Mouse (Mus musculus): ENCODE measurements around the gene Tns4. TPM values are rescaled to one million over a fixed set of nuclear protein-coding genes. Genes with fewer than 3 reads are reported as not detected.

Gene Tns4
- total RNA-seq, 1 experiment from 2014 or later: 0.35 TPM

- peak; percentile 66 for ATAC-seq (ENCODE audit: extremely low read depth, insufficient number of reproducible peaks, low FRiP score, poor library complexity, severe bottlenecking)
Measured at GRCm38 (mm10) chr11:99065979-99066378, 23.1 kb downstream of the Tns4 start.

DNA sequence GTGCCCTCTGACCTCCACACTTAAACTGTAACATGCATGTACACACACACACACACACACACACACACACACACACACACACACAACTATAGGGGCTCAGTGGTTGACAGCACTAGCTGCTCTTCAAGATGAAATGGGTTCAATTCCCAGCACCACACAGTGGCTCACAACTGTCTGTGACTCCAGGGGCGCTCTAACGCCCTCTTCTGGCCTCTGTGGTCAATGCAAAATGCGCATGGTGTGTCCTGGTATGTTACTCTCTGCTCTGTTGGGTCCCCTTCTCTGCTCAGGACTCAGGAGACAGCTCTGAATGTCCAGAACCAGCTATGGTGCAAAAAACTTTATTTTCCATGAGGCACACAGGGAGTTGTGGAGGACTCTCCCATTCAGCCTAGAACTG, 23.8 kb downstream of the Tns4 start:
- no peak for ATAC-seq (ENCODE audit: extremely low read depth, insufficient number of reproducible peaks, low FRiP score, poor library complexity, severe bottlenecking)

DNA sequence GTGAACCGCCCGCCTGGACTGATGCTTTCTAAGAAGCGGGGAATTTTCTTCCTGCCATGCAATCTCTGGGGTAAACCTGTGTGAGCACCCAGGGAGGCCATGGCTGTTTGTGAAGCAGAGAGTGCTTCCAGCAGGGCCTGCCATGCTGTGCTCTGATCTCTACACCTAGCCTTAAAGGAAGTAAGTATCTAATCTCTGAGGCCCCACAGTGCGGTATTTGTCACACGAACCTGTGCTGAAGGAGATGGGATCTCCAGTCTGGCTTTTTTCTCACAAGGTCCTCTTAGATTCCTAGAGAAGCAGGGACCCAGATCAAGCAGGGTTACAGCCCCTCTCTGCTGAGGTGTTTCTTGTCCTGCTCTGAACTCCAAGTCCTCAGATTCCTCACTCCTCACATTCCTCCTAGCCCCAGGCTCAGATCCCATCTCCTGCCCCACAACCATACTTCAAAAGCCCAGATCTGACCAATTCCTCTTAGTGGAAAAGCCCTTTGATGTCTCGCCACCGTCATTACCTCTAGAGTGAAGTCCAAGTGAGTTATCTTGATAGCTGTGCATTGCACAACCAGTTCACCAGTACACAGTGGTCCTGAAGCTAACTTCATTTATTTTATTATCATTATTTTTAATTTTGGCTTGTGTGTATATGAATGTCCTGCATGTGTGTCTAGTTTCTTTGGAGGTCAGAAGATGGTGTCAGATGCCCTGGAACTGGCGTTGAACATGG, 25.5 kb downstream of the Tns4 start:
- ATAC-seq (ENCODE audit: extremely low read depth, insufficient number of reproducible peaks, low FRiP score, poor library complexity, severe bottlenecking): no peak

GRCm38 (mm10) chr11:99062661-99063060, 26.4 kb downstream of the Tns4 start:
- no peak for ATAC-seq (ENCODE audit: extremely low read depth, insufficient number of reproducible peaks, low FRiP score, poor library complexity, severe bottlenecking)

DNA sequence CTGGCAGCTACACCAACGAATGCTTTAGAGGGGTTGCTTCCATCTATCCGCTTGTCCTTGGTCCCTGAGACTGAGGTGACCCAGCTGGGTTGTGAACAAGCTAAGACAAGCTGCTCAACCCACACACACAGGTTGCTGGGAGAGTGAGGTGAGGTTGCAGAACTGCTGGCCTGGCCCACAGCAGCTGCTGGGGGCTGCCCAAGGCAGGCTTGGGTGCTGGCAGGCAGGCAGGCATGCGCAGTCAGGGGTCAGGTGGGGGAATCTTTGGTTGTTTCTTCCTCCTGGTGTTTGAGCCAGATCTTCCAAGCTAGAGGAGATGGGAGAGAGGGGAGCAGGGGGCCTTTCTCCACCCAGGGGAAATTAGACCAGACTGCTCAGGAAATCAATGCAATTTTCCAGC, 28.7 kb downstream of the Tns4 start:
- ATAC-seq (ENCODE audit: extremely low read depth, insufficient number of reproducible peaks, low FRiP score, poor library complexity, severe bottlenecking): no peak

DNA sequence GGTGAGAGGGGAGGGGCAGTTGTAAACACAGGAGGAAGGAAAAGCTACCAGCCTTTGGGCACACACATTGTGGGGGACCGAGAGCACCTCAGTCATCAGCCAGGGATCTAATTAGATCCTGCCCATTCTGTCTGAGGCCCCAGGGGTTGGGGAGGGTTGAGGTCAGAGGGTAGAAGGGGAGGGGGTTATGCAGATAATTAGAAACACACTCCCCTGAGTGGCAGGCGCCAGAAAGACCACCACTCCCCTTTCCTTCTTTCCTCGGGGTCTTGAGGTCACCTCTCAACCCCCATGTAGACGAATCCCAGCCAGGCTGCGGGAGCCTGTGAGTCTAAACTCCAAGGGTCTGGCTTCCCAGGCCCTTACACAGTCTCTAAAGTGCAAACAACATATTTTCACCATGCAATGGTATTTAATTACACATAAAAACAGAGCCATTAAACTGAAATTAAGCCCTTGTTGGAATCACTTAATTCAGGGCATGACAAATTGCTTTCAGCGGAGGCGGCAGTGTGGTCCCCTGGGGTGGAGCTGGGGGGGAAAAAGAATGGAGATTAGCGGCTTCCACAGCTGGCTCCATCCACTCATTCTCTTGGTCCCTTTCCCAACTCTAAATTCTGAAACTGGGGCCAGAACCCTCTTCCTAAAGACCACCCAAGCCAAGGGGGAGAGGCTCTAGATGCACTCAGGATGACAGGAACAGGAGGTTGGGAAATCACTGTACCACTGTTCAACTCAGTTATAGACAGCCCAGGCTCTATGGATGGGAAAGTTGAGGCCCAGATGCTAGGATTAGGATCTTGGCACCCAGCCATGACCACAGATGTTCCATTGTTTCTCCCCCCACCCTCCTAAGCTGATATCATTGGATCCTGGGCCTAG, 33.3 kb downstream of the Tns4 start:
- no peak for ATAC-seq (ENCODE audit: extremely low read depth, insufficient number of reproducible peaks, low FRiP score, poor library complexity, severe bottlenecking)

DNA sequence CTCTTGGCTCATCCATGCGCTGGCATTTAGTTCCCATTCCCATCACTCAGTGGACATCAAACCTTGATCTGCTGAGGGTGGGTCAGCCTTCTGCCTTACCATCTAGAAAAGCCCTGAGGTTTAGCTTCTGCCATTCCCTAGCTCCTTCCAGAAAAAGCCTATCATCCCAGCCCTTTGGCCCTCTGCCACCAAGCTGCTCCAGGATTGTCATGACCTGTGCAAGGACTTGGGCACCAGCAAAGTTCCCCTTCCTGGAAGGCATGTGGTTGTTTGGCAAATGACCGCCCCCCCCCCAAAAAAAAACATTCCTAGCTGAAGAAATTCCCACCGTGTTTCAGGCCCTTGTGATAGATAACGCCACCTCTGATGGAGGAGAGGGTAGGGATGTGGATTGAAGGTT, 34.0 kb downstream of the Tns4 start:
- no peak for ATAC-seq (ENCODE audit: extremely low read depth, insufficient number of reproducible peaks, low FRiP score, poor library complexity, severe bottlenecking)

DNA sequence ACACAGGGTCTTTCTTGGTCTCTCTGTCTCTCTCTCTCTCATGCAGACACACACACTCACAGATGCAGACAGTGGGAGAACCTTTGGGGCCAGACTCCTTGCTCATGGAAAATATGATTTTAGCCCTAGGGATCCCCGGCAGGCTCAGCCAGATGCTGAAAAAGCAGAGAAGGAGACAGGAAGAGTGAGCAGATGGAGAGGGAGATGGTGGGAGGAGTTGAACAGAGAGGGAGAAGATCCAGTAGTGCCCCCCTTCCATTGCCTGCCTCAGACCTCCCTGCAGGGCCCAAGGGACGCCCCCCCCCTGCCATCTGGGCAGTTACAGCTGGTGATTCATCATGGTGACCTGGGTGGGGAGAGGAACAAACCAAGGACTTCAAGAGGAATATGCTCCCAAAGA, 41.5 kb downstream of the Tns4 start:
- ATAC-seq (ENCODE audit: extremely low read depth, insufficient number of reproducible peaks, low FRiP score, poor library complexity, severe bottlenecking): no peak

DNA sequence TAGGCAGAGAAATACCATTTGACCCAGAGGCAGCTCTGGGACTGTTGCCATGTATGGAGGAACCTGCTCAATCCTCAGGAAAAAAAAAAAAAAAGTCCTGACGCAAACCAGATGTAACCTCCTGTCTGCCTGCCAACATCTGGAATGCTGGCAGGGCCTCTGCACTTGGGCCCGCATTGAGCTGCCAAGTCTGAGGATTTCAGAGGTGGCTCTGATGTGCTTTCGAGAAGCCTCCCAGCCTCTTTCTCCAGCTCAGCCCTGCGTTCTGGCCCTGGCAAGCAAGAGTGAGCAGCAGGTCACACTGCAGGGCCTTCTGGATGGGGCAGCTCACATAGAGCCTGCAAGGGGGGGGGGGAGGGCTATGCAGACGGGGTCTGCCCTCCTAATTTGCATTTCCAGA, 42.0 kb downstream of the Tns4 start:
- ATAC-seq (ENCODE audit: extremely low read depth, insufficient number of reproducible peaks, low FRiP score, poor library complexity, severe bottlenecking): no peak

GRCm38 (mm10) chr11:99045159-99045889, 43.8 kb downstream of the Tns4 start:
- ATAC-seq (ENCODE audit: extremely low read depth, insufficient number of reproducible peaks, low FRiP score, poor library complexity, severe bottlenecking): no peak

DNA sequence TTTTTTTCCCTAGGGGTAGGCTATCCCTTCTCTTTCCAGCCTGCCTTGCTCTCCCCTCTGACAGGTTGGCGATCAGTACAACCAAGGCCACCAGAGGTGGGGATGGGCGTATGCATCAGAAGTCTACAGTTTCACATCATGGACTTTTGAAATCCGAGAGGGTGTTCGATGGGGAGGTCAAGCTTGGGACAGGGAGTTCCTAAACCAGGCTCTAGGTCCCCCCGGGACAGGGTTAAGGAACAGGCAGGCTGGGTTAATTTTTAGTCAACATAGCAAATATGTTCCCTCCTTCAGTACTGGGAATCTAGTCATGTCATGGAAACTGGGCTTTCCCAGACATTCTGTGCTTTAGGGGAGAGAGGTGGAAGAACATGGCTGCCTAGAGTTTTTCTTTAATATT, 44.8 kb downstream of the Tns4 start:
- no peak for ATAC-seq (ENCODE audit: extremely low read depth, insufficient number of reproducible peaks, low FRiP score, poor library complexity, severe bottlenecking)

DNA sequence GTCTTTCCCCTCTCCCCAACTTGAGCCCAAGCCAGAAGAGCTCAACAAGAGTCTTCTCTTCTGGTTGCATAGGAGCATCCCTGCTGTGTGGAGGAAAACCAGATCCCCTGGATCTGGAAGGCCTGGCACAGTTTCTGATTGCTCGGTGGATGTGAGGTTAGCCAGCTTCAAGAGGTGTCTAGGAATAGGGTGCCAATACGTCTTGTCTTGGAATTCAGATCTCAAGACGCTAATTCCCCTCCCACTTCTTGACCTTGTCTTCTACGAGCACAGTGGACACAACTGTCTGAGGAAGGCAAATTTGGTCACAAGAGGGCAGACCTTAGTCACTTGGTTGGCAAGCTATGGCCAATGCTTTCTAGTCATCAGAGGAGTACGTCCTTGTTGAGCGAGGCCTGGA, 45.5 kb downstream of the Tns4 start:
- ATAC-seq (ENCODE audit: extremely low read depth, insufficient number of reproducible peaks, low FRiP score, poor library complexity, severe bottlenecking): no peak

DNA sequence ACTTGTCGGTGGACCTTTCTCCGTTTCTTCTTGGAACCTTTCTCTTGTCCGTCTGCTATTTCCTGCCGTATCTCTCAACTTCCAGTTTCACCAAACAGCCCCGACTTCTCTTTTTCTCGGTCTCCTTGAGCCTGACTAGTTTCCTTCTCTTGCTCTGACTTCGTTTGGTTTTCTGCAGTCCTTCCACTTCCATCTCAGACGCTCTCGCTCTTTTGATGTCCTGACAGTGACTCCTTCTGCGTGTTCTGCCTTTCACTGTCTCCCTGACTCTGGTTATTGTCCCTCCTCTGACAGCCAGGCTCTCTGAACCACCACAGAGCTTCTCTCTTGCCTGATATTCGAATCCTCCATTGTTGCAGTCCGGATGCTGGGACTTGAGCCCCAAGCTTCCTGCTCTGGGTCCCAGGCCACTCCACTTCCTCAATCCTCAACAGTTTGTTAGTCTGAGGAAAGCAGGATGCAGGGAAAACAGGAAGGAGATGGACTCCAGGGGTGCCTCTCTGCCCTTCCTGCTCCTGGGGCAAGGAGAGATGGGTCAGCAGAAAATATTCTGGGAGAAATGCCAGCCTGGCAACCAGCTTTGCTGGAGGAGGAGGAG, 46.2 kb downstream of the Tns4 start:
- ATAC-seq (ENCODE audit: extremely low read depth, insufficient number of reproducible peaks, low FRiP score, poor library complexity, severe bottlenecking): peak; percentile 10; the same call in 1 of the 2 replicates

GRCm38 (mm10) chr11:99041841-99042780, 47.0 kb downstream of the Tns4 start:
- no peak for ATAC-seq (ENCODE audit: extremely low read depth, insufficient number of reproducible peaks, low FRiP score, poor library complexity, severe bottlenecking)

DNA sequence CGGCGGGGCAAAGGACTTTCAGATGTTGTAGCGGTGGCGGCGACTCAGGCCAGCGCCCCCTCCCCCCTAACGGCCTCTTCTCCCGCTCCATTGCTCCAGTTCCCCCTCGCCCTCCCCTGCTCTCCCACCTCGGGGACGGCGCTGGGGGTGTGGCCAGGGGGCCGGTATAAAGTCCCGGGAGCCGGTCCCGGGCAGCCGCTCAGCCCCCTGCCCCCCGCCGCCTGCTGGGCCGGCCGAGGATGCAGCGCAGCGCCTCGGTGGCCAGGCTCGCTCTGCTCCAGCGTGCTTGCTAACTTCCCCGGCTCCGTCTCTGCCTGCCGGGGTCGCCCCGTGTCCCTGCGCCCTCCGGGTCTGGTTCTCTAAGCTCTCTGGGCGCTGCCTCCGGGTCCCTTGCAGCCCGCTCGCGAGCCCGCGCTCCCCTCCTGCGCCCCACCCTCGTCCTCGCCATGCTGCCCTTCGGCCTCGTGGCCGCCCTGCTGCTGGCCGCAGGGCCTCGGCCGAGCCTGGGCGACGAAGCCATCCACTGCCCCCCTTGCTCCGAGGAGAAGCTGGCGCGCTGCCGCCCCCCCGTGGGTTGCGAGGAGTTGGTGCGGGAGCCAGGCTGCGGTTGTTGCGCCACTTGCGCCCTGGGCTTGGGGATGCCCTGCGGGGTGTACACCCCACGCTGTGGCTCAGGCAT, 47.9 kb downstream of the Tns4 start, which contains the start of gene Igfbp4:
Gene Igfbp4 (plus strand): TSS at position 194 of the 679 bp plus-strand sequence.
- no peak for ATAC-seq (ENCODE audit: extremely low read depth, insufficient number of reproducible peaks, low FRiP score, poor library complexity, severe bottlenecking)

GRCm38 (mm10) chr11:99040346-99040974, 48.6 kb downstream of the Tns4 start:
- ATAC-seq (ENCODE audit: extremely low read depth, insufficient number of reproducible peaks, low FRiP score, poor library complexity, severe bottlenecking): no peak

- ATAC-seq (ENCODE audit: extremely low read depth, insufficient number of reproducible peaks, low FRiP score, poor library complexity, severe bottlenecking): peak; percentile 63
Measured at GRCm38 (mm10) chr11:99039782-99040181, 49.3 kb downstream of the Tns4 start.
